Mouse (Mus musculus) liver, embryonic 11.5 days (tissue): ENCODE data around the gene Defb7. TPM values are rescaled to one million over a fixed set of nuclear protein-coding genes. Genes with fewer than 3 reads are reported as not detected.
A peak's percentile ranks its signal among the peaks of the same experiment; 100 is the strongest.

ENCODE experiments used
- ATAC-seq: fragments of 200-750 bp; cut with Nextera tagmentation; replicated peaks from 2 replicates; pipeline ENCODE4 v1.8.0; 2017; ENCODE audit warnings: moderate number of reproducible peaks, mild to moderate bottlenecking, moderate TSS enrichment, moderate library complexity; ENCODE audit not compliant: low FRiP score
- DNase-seq: peaks from one replicate; pipeline ENCODE4 v3.0.0-alpha.2; 2017; ENCODE audit warnings: low spot score
- H3K27ac ChIP-seq: fragments of 300-500 bp; sonication (generic); 2 replicates; pipeline ENCODE4 v1.5.1; 2014; ENCODE audit warnings: mild to moderate bottlenecking, low read depth, low read length, control low read depth
- H3K27me3 ChIP-seq: fragments of 300-500 bp; sonication (generic); replicated peaks from 2 replicates; pipeline ENCODE4 v1.6.1; 2014; ENCODE audit warnings: low read length, mixed read lengths; ENCODE audit not compliant: control insufficient read depth, insufficient read depth
- H3K36me3 ChIP-seq: fragments of 300-500 bp; sonication (generic); 2 replicates; pipeline ENCODE4 v1.6.1; 2014; ENCODE audit warnings: mild to moderate bottlenecking, low read length, moderate library complexity, mixed read lengths; ENCODE audit not compliant: control insufficient read depth, insufficient read depth
- H3K4me1 ChIP-seq: fragments of 300-500 bp; sonication (generic); replicated peaks from 2 replicates; pipeline ENCODE4 v1.6.1; 2014; ENCODE audit warnings: low read length, mixed read lengths; ENCODE audit not compliant: control insufficient read depth, insufficient read depth
- H3K4me2 ChIP-seq: fragments of 300-500 bp; sonication (generic); 2 replicates; pipeline ENCODE4 v1.6.1; 2014; ENCODE audit warnings: mild to moderate bottlenecking, control low read depth, moderate library complexity
- H3K4me3 ChIP-seq: fragments of 300-500 bp; sonication (generic); 2 replicates; pipeline ENCODE4 v1.5.1; 2014; ENCODE audit warnings: low read depth, low read length, control low read depth
- H3K9ac ChIP-seq: fragments of 300-500 bp; sonication (generic); 2 replicates; pipeline ENCODE4 v1.6.1; 2014; ENCODE audit warnings: low read depth, low read length, control low read depth
- H3K9me3 ChIP-seq: fragments of 300-500 bp; sonication (generic); 2 replicates; pipeline ENCODE4 v1.6.1; 2016; ENCODE audit warnings: low read length, inconsistent platforms, mixed read lengths; ENCODE audit not compliant: control insufficient read depth
- WGBS: fragments of 180-500 bp; shearing (Covaris S2); extraction: QIAGEN DNeasy Blood & Tissue Kit; methylation state at CpG from one replicate; pipeline ENCODE4 v1.1.7; 2014; 5-methylcytosine and 5-hydroxymethylcytosine counted together
- microRNA-seq: library from miRNA; unstranded; fragments of <30 nt; microRNA quantifications from one replicate; pipeline ENCODE4, GENCODE M21; 2017; ENCODE audit warnings: borderline number of aligned reads
- polyA plus RNA-seq: library from polyadenylated mRNA; unstranded; fragments of >200 nt; fragmentation: Nextera tagmentation; extraction: Ambion mirVana; gene quantifications from 2 replicates; pipeline ENCODE4 v1.2.1, GENCODE M21; 2014

The Defb7 gene
- polyA plus RNA-seq: not detected in 2 replicates

- Histone ChIP-seq H3K27me3 (no peaks in the 10 kb centered on the region), H3K4me3 (no peak within 1 kb of the TSS), H3K9ac (no peak within 1 kb of the TSS), H3K4me2 (no peak within 1 kb of the TSS), H3K36me3 (no peaks in the 10 kb centered on the region), H3K9me3 (no peaks in the 10 kb centered on the region), H3K4me1 (no peaks in the 10 kb centered on the region), H3K27ac (no peak within 1 kb of the TSS)
- ATAC-seq (no peak), DNase-seq (no peak)
- 85% methylated on average over 2 of the region's 2 CpGs for WGBS
Observed at GRCm38 (mm10) chr8:19494797-19495196, at the start of gene Defb7. Defb7 (plus strand) TSS chr8:19495097.

GRCm38 (mm10) chr8:19446378-19446777 lies 48.5 kb upstream of the Defb7 start:
- Histone ChIP-seq H3K4me2 (no peak overlapping the region), H3K4me3 (no peak overlapping the region), H3K36me3 (no peaks in the 10 kb centered on the region), H3K4me1 (no peaks in the 10 kb centered on the region), H3K9ac (no peak overlapping the region), H3K9me3 (no peaks in the 10 kb centered on the region), H3K27me3 (no peaks in the 10 kb centered on the region), H3K27ac (no peak overlapping the region)
- 70% methylated on average over 1 of the region's 1 CpGs for WGBS
- DNase-seq: no peak
- ATAC-seq: no peak

- Histone ChIP-seq H3K9me3 (no peaks in the 10 kb centered on the region; the same call in 1 of the 2 replicates), H3K9ac (no peak overlapping the region), H3K27ac (no peak overlapping the region), H3K4me2 (no peak overlapping the region), H3K36me3 (no peaks in the 10 kb centered on the region), H3K27me3 (no peaks in the 10 kb centered on the region), H3K4me3 (no peak overlapping the region), H3K4me1 (no peaks in the 10 kb centered on the region)
- ATAC-seq: no peak
- DNase-seq: no peak
- WGBS: 67% methylated on average over 3 of the region's 3 CpGs
Observed at GRCm38 (mm10) chr8:19461355-19461754, 33.5 kb upstream of the Defb7 start.

GRCm38 (mm10) chr8:19469026-19469425 lies 25.9 kb upstream of the Defb7 start:
- Histone ChIP-seq H3K36me3 (no peaks in the 10 kb centered on the region), H3K4me2 (no peak overlapping the region), H3K4me3 (no peak overlapping the region), H3K9me3 (no peaks in the 10 kb centered on the region; the same call in 1 of the 2 replicates), H3K27ac (no peak overlapping the region), H3K27me3 (no peaks in the 10 kb centered on the region), H3K9ac (no peak overlapping the region), H3K4me1 (no peaks in the 10 kb centered on the region)
- DNase-seq: no peak
- 72% methylated on average over 3 of the region's 3 CpGs for WGBS
- ATAC-seq: no peak

GRCm38 (mm10) chr8:19500524-19500923 lies 5.6 kb downstream of the Defb7 start:
- ATAC-seq (no peak), DNase-seq (no peak)
- no peak overlapping the region for H3K4me2 ChIP-seq
- no peaks in the 10 kb centered on the region; the same call in 1 of the 2 replicates for H3K9me3 ChIP-seq
- H3K4me1 ChIP-seq: no peaks in the 10 kb centered on the region
- H3K9ac ChIP-seq: no peak overlapping the region
- 73% methylated on average over 1 of the region's 1 CpGs for WGBS
- no peak overlapping the region for H3K27ac ChIP-seq
- H3K4me3 ChIP-seq: no peak overlapping the region
- H3K36me3 ChIP-seq: no peaks in the 10 kb centered on the region
- H3K27me3 ChIP-seq: no peaks in the 10 kb centered on the region

- Histone ChIP-seq H3K36me3 (no peaks in the 10 kb centered on the region), H3K27ac (no peak overlapping the region), H3K27me3 (peaks cover 15% of the 10 kb centered on the region), H3K4me2 (peak overlapping the region; percentile 55), H3K4me3 (peak overlapping the region; percentile 31), H3K4me1 (no peaks in the 10 kb centered on the region), H3K9me3 (no peaks in the 10 kb centered on the region; the same call in 1 of the 2 replicates), H3K9ac (no peak overlapping the region)
- DNase-seq: no peak
- WGBS: 9% methylated on average over 69 of the region's 75 CpGs
- peak; percentile 47 for ATAC-seq
Observed at GRCm38 (mm10) chr8:19535195-19535829, 40.4 kb downstream of the Defb7 start.

GRCm38 (mm10) chr8:19540376-19540775 lies 45.5 kb downstream of the Defb7 start:
- Histone ChIP-seq H3K9ac (no peak overlapping the region), H3K9me3 (no peaks in the 10 kb centered on the region; the same call in 1 of the 2 replicates), H3K27ac (no peak overlapping the region), H3K4me2 (no peak overlapping the region), H3K4me3 (no peak overlapping the region), H3K36me3 (no peaks in the 10 kb centered on the region), H3K4me1 (no peaks in the 10 kb centered on the region), H3K27me3 (peaks cover 7% of the 10 kb centered on the region)
- DNase-seq (no peak), ATAC-seq (no peak)
- 56% methylated on average over 1 of the region's 1 CpGs for WGBS

Small RNA genes within 50 kb of the gene (microRNA-seq; reads per million reads assigned to microRNA genes)
- not detected for gene Gm27288
- gene Gm27852: not detected

Other genes with a start within 250 kb of the Defb7 start
- gene Defb5, start 247.5 kb upstream of the Defb7 start, polyA plus RNA-seq: not detected in 2 replicates
- not detected in 2 replicates for gene Defb3, start 201.7 kb upstream of the Defb7 start, polyA plus RNA-seq
- gene Defb8, start 47.5 kb upstream of the Defb7 start, polyA plus RNA-seq: not detected in 2 replicates
- gene 4930467E23Rik, start 234.5 kb downstream of the Defb7 start, polyA plus RNA-seq: not detected in 2 replicates